In genomic region chr4:149081528-149081927, GRCm38 (mm10) we compare ENCODE assay signal across 9 mouse cellular contexts. TPM values are rescaled to one million over a fixed set of nuclear protein-coding genes. Genes with fewer than 3 reads are reported as not detected.
DNase-seq lines count a peak whose midpoint lies in the region; ATAC-seq and TF ChIP-seq lines count a peak whose summit lies in the region.
"Had no signal": no experiment of that assay in that cellular context is flagged by ENCODE, and none has a peak within 500 bp of the region (broad histone marks: within the 10 kb centered on the region; RNA-seq: fewer than 3 reads in every experiment).

No protein-coding gene starts in this region.

- H3K4me3 ChIP-seq in midbrain, postnatal 0 days (ENCODE audit: low read depth, low read length), result no peak overlapping the region
- no peak overlapping the region for H3K4me3 ChIP-seq in midbrain, embryonic 10.5 days
- no peak overlapping the region for H3K4me3 ChIP-seq in liver, embryonic 15.5 days (replicated peaks)
- H3K4me3 ChIP-seq: neural tube, embryonic 12.5 days had no signal

- no peak for ATAC-seq in midbrain, postnatal 0 days (ENCODE audit: low FRiP score)
- ATAC-seq in liver, embryonic 15.5 days (ENCODE audit: insufficient read depth), result peak; percentile 64

- 63% methylated on average over 17 of the region's 17 CpGs for WGBS in midbrain, postnatal 0 days
- 88% methylated on average over 17 of the region's 17 CpGs for WGBS in midbrain, embryonic 10.5 days
- 73% methylated on average over 17 of the region's 17 CpGs for WGBS in liver, embryonic 15.5 days (ENCODE audit: insufficient replicate concordance)

- H3K27ac ChIP-seq in midbrain, postnatal 0 days (ENCODE audit: low read depth, low read length), result no peak overlapping the region
- no peak overlapping the region for H3K27ac ChIP-seq in midbrain, embryonic 10.5 days (replicated peaks)
- H3K27ac ChIP-seq in liver, embryonic 15.5 days (replicated peaks), result peak overlapping the region; percentile 48
- H3K27ac ChIP-seq: neural tube, embryonic 12.5 days had no signal

- H3K4me2 ChIP-seq in midbrain, postnatal 0 days (ENCODE audit: low read depth, low read length, poor library complexity, severe bottlenecking), result no peak overlapping the region
- H3K4me2 ChIP-seq in liver, embryonic 15.5 days, result no peak overlapping the region
- H3K4me2 ChIP-seq: neural tube, embryonic 12.5 days had no signal

- TF ChIP-seq CTCF in midbrain, postnatal 0 days (IDR thresholded peaks at IDR 0.05), result no peak

- no peaks in the 10 kb centered on the region for H3K4me1 ChIP-seq in midbrain, postnatal 0 days (ENCODE audit: insufficient read depth, low read length)
- peaks cover 23% of the 10 kb centered on the region for H3K4me1 ChIP-seq in midbrain, embryonic 10.5 days
- peaks cover 33% of the 10 kb centered on the region for H3K4me1 ChIP-seq in liver, embryonic 15.5 days (replicated peaks)

- no peaks in the 10 kb centered on the region for H3K9me3 ChIP-seq in midbrain, postnatal 0 days (ENCODE audit: low read length)
- no peaks in the 10 kb centered on the region for H3K9me3 ChIP-seq in midbrain, embryonic 10.5 days (replicated peaks)
- H3K9me3 ChIP-seq in liver, embryonic 15.5 days (replicated peaks), result no peaks in the 10 kb centered on the region
- H3K9me3 ChIP-seq: neural tube, embryonic 12.5 days had no signal

- intact Hi-C loops in heart, postnatal 25 days (cut with DNase I), result no loop called here
- intact Hi-C loops in left cerebral cortex, postnatal 25 days (cut with DNase I), result no loop called here

- H3K9ac ChIP-seq in midbrain, postnatal 0 days (replicated peaks; ENCODE audit: low read length, poor library complexity, severe bottlenecking), result no peak overlapping the region
- no peak overlapping the region for H3K9ac ChIP-seq in liver, embryonic 15.5 days
- H3K9ac ChIP-seq: neural tube, embryonic 12.5 days had no signal

- H3K36me3 ChIP-seq in midbrain, postnatal 0 days (ENCODE audit: insufficient read depth, low read length), result no peaks in the 10 kb centered on the region
- no peaks in the 10 kb centered on the region for H3K36me3 ChIP-seq in midbrain, embryonic 10.5 days
- H3K36me3 ChIP-seq in liver, embryonic 15.5 days (replicated peaks), result no peaks in the 10 kb centered on the region
- H3K36me3 ChIP-seq: neural tube, embryonic 12.5 days had no signal

- H3K27me3 ChIP-seq in midbrain, postnatal 0 days (ENCODE audit: insufficient read depth, low read length), result no peaks in the 10 kb centered on the region
- no peaks in the 10 kb centered on the region for H3K27me3 ChIP-seq in midbrain, embryonic 10.5 days (ENCODE audit: low read depth, poor library complexity, severe bottlenecking)
- H3K27me3 ChIP-seq in liver, embryonic 15.5 days, result no peaks in the 10 kb centered on the region
- H3K27me3 ChIP-seq: neural tube, embryonic 12.5 days had no signal

- DNase-seq in midbrain, postnatal 0 days (ENCODE audit: low spot score), result peak; percentile 51
- no peak for DNase-seq in midbrain, embryonic 10.5 days (ENCODE audit: low spot score)
- peak; percentile 90 for DNase-seq in cerebellum, adult 9-11 months
- peak; percentile 27 for DNase-seq in heart, postnatal 25 days (ENCODE audit: low spot score)
- peak; percentile 85 for DNase-seq in testis, postnatal 10 days (ENCODE audit: low spot score)
- no peak for DNase-seq in left cerebral cortex, postnatal 25 days (ENCODE audit: low spot score in 2 of 2)
- no peak for DNase-seq in T-cell, adult 2 months (ENCODE audit: low spot score)

RNA-seq across cellular contexts. Expression of gene Pex14, which starts 18.1 kb away (rescaled TPM):
- total RNA-seq in midbrain, postnatal 0 days (2014; rRNA removed), result 74.0 and 75.5 TPM in 2 replicates
- polyA plus RNA-seq in midbrain, postnatal 0 days (2015; fragmentation: Nextera tagmentation; extraction: Ambion mirVana), result 62.5 and 67.2 TPM in 2 replicates
- polyA plus RNA-seq in midbrain, embryonic 10.5 days (2016; fragmentation: Nextera tagmentation; extraction: Ambion mirVana), result 56.6 and 57.3 TPM in 2 replicates
- 10 to 100 TPM; 19.4 to 20.1 TPM for total RNA-seq in heart, postnatal 25 days (2021)
- polyA plus RNA-seq in liver, embryonic 15.5 days (2015; fragmentation: Nextera tagmentation; extraction: Ambion mirVana), result 27.2 and 29.6 TPM in 2 replicates
- 10 to 100 TPM; 45.5 to 47.0 TPM for total RNA-seq in left cerebral cortex, postnatal 25 days (2021)

RNA-seq across cellular contexts. Expression of gene Dffa, which starts 22.4 kb away (rescaled TPM):
- total RNA-seq in midbrain, postnatal 0 days (2014; rRNA removed), result 10.5 and 14.6 TPM in 2 replicates
- polyA plus RNA-seq in midbrain, postnatal 0 days (2015; fragmentation: Nextera tagmentation; extraction: Ambion mirVana), result 21.6 and 23.3 TPM in 2 replicates
- polyA plus RNA-seq in midbrain, embryonic 10.5 days (2016; fragmentation: Nextera tagmentation; extraction: Ambion mirVana), result 32.4 and 34.4 TPM in 2 replicates
- total RNA-seq in heart, postnatal 25 days (2021), result 10 to 100 TPM; 41.3 to 41.5 TPM
- 14.4 and 17.7 TPM in 2 replicates for polyA plus RNA-seq in liver, embryonic 15.5 days (2015; fragmentation: Nextera tagmentation; extraction: Ambion mirVana)
- 10 to 100 TPM; 54.9 to 58.6 TPM for total RNA-seq in left cerebral cortex, postnatal 25 days (2021)

RNA-seq across cellular contexts. Expression of gene Cort, which starts 45.0 kb away (rescaled TPM):
- total RNA-seq in midbrain, postnatal 0 days (2014; rRNA removed), result 1.5 TPM in 1 of 2 replicates, not detected in the other
- polyA plus RNA-seq in midbrain, postnatal 0 days (2015; fragmentation: Nextera tagmentation; extraction: Ambion mirVana), result 1.1 and 1.2 TPM in 2 replicates
- polyA plus RNA-seq in midbrain, embryonic 10.5 days (2016; fragmentation: Nextera tagmentation; extraction: Ambion mirVana), result 0.19 and 0.42 TPM in 2 replicates
- under 1 TPM in 1 of 2 experiments, not detected in 1; 0.39 TPM for total RNA-seq in heart, postnatal 25 days (2021)
- polyA plus RNA-seq in liver, embryonic 15.5 days (2015; fragmentation: Nextera tagmentation; extraction: Ambion mirVana), result 0.14 TPM in 1 of 2 replicates, not detected in the other
- total RNA-seq in left cerebral cortex, postnatal 25 days (2021), result 10 to 100 TPM; 13.7 to 14.1 TPM

RNA-seq across cellular contexts. Expression of gene Cenps, which starts 55.9 kb away (rescaled TPM):
- total RNA-seq in midbrain, postnatal 0 days (2014; rRNA removed), result 3.1 and 3.7 TPM in 2 replicates
- polyA plus RNA-seq in midbrain, postnatal 0 days (2015; fragmentation: Nextera tagmentation; extraction: Ambion mirVana), result 17.4 and 21.2 TPM in 2 replicates
- polyA plus RNA-seq in midbrain, embryonic 10.5 days (2016; fragmentation: Nextera tagmentation; extraction: Ambion mirVana), result 59.4 and 72.8 TPM in 2 replicates
- 1 to 10 TPM; 7.8 to 8.9 TPM for total RNA-seq in heart, postnatal 25 days (2021)
- polyA plus RNA-seq in liver, embryonic 15.5 days (2015; fragmentation: Nextera tagmentation; extraction: Ambion mirVana), result 9.8 and 12.4 TPM in 2 replicates
- total RNA-seq in left cerebral cortex, postnatal 25 days (2021), result 10 to 100 TPM; 23.3 to 24.3 TPM

Comparison
In these comparisons a context has a peak if more than half of its experiments do, and no peak if none do; other contexts are left out.
1. DNase-seq: peak in midbrain, postnatal 0 days (single experiment), cerebellum, adult 9-11 months (single experiment), heart, postnatal 25 days (single experiment) and testis, postnatal 10 days (single experiment); none in midbrain, embryonic 10.5 days (single experiment), left cerebral cortex, postnatal 25 days (0 of 2) and T-cell, adult 2 months (single experiment).